Mouse (Mus musculus) hindbrain, embryonic 14.5 days (tissue): ENCODE data around the gene Tdpoz1. TPM values are rescaled to one million over a fixed set of nuclear protein-coding genes. Genes with fewer than 3 reads are reported as not detected.
"Not testable (repeated sequence)": the region's sequence is repeated elsewhere in the genome, so short reads cannot be mapped to it uniquely, and the experiment has no call there.

Experiments used
- ATAC-seq: fragments of 200-750 bp; cut with Nextera tagmentation; 2 replicates; pipeline ENCODE4 v1.8.0; 2017; ENCODE audit warnings: moderate number of reproducible peaks, mild to moderate bottlenecking, moderate TSS enrichment, moderate library complexity; ENCODE audit not compliant: low FRiP score
- DNase-seq: peaks from one replicate; pipeline ENCODE4 v3.0.0-alpha.2; 2015; ENCODE audit warnings: low spot score
- H3K27ac ChIP-seq: fragments of 300-500 bp; sonication (generic); 2 replicates; pipeline ENCODE4 v1.5.1; 2014; ENCODE audit warnings: mild to moderate bottlenecking, moderate library complexity
- H3K27me3 ChIP-seq: fragments of 300-500 bp; sonication (generic); 2 replicates; pipeline ENCODE4 v1.6.1; 2014; ENCODE audit warnings: mild to moderate bottlenecking, low read length, mixed read lengths; ENCODE audit not compliant: control insufficient read depth, insufficient read depth
- H3K36me3 ChIP-seq: fragments of 300-500 bp; sonication (generic); replicated peaks from 2 replicates; pipeline ENCODE4 v1.6.1; 2014; ENCODE audit not compliant: control insufficient read depth, insufficient read depth
- H3K4me1 ChIP-seq: fragments of 300-500 bp; sonication (generic); replicated peaks from 2 replicates; pipeline ENCODE4 v1.6.1; 2014; ENCODE audit warnings: antibody characterized with exemption, low read length, mixed read lengths; ENCODE audit not compliant: control insufficient read depth, insufficient read depth
- H3K4me2 ChIP-seq: fragments of 300-500 bp; sonication (generic); replicated peaks from 2 replicates; pipeline ENCODE4 v1.6.1; 2014; ENCODE audit warnings: mild to moderate bottlenecking, moderate library complexity
- H3K4me3 ChIP-seq: fragments of 300-500 bp; sonication (generic); replicated peaks from 2 replicates; pipeline ENCODE4 v1.5.1; 2014; ENCODE audit warnings: mild to moderate bottlenecking, low read length
- H3K9ac ChIP-seq: fragments of 300-500 bp; sonication (generic); 2 replicates; pipeline ENCODE4 v1.6.1; 2014
- H3K9me3 ChIP-seq: fragments of 300-500 bp; sonication (generic); 2 replicates; pipeline ENCODE4 v1.6.1; 2016; ENCODE audit warnings: low read length; ENCODE audit not compliant: control insufficient read depth
- WGBS: fragments of 180-500 bp; shearing (Covaris S2); extraction: QIAGEN DNeasy Blood & Tissue Kit; methylation state at CpG from one replicate; pipeline ENCODE4 v1.1.7; 2014; 5-methylcytosine and 5-hydroxymethylcytosine counted together
- polyA plus RNA-seq: library from polyadenylated mRNA; unstranded; fragments of >200 nt; fragmentation: Nextera tagmentation; extraction: Ambion mirVana; gene quantifications from 2 replicates; pipeline ENCODE4 v1.2.1, GENCODE M21; 2014

Tdpoz1 gene
- polyA plus RNA-seq, result not detected in 2 replicates

GRCm38 (mm10) chr3:93676210-93676609 lies at the start of gene Tdpoz1:
Tdpoz1 (minus strand) TSS chr3:93676310.
- H3K4me2 ChIP-seq, H3K27me3 ChIP-seq, DNase-seq, H3K4me1 ChIP-seq, H3K4me3 ChIP-seq, H3K36me3 ChIP-seq, H3K27ac ChIP-seq, ATAC-seq, H3K9ac ChIP-seq, H3K9me3 ChIP-seq: not testable (repeated sequence)
- 98% methylated on average over 2 of the region's 4 CpGs for WGBS

GRCm38 (mm10) chr3:93708969-93709637 lies 33.0 kb upstream of the Tdpoz1 start:
- not testable (repeated sequence) for H3K9me3 ChIP-seq, H3K9ac ChIP-seq, DNase-seq, H3K36me3 ChIP-seq, H3K4me3 ChIP-seq, ATAC-seq, H3K27ac ChIP-seq, H3K27me3 ChIP-seq, H3K4me2 ChIP-seq, H3K4me1 ChIP-seq
- WGBS, result 96% methylated on average over 2 of the region's 2 CpGs

DNA sequence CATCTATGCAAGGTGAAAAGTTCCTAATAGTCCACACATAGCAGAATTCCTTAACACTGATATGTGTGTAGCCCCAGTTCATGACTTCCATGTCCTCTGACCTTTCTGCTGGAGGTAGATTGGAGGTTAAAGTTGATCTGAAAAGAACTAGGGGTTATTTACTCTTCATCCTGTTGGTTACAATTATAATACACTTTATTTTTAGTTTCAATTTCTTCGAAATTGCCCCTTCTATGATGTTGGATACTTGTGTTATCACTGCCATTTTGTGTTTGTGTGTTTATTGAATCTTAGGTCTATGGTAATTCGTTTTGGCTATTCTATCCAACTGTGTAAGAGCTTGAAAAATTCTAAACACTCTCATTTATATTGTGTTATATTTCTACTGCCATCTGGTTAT lies 16.9 kb upstream of the Tdpoz1 start, which contains the start of gene Gm37596:
Gene Gm37596 (minus strand): TSS at position 101 of the 400 bp plus-strand sequence.
- WGBS, result 79% methylated on average over 1 of the region's 2 CpGs
- H3K4me1 ChIP-seq, H3K27ac ChIP-seq, H3K27me3 ChIP-seq, H3K9ac ChIP-seq, H3K36me3 ChIP-seq, DNase-seq, ATAC-seq, H3K9me3 ChIP-seq, H3K4me3 ChIP-seq, H3K4me2 ChIP-seq: not testable (repeated sequence)

DNA sequence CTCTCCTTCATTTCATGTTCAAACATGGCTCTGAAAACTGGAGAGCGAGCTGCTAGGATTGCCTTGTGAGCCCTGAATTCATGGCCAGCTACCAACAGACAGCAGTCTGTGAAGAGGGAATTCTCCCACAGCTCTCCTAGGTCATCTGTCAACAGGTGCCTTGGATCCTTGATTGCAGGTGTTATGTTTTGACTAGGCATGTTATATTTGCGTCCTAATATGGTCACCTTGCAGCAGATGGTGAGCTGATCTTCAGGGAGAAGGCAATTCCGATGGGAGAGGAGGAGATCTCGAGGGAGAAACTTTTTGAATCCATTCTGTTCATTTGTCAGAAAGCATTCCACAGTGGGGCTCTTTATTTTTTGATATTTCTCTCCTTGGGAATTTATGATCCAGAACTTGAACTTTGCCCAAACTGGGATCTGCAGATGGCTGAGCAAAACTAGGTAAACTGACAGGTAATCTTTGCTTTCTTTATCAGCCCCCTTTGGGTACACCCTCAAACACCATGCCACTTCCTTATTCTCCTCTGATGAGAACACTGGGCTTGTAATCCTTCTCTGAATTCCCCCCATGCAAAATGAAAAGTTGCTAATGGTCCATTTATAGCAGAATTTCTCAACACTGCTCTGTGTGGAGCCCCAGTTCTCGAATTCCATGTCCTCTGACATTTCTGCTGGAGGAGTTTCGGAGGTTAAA lies 5.2 kb downstream of the Tdpoz1 start:
- not testable (repeated sequence) for DNase-seq, H3K27me3 ChIP-seq, H3K9ac ChIP-seq, H3K9me3 ChIP-seq, H3K4me1 ChIP-seq, H3K4me3 ChIP-seq, H3K4me2 ChIP-seq, ATAC-seq, H3K27ac ChIP-seq, H3K36me3 ChIP-seq
- 89% methylated on average over 5 of the region's 6 CpGs for WGBS

GRCm38 (mm10) chr3:93654260-93654659 lies 21.9 kb downstream of the Tdpoz1 start:
- DNase-seq, result no peak
- no peaks in the 10 kb centered on the region for H3K36me3 ChIP-seq
- no peak overlapping the region for H3K4me3 ChIP-seq
- no peaks in the 10 kb centered on the region for H3K9me3 ChIP-seq
- no peak overlapping the region for H3K27ac ChIP-seq
- 95% methylated on average over 1 of the region's 1 CpGs for WGBS
- ATAC-seq, result no peak
- H3K9ac ChIP-seq, result no peak overlapping the region
- H3K27me3 ChIP-seq, result no peaks in the 10 kb centered on the region
- H3K4me2 ChIP-seq, result no peak overlapping the region
- no peaks in the 10 kb centered on the region for H3K4me1 ChIP-seq

DNA sequence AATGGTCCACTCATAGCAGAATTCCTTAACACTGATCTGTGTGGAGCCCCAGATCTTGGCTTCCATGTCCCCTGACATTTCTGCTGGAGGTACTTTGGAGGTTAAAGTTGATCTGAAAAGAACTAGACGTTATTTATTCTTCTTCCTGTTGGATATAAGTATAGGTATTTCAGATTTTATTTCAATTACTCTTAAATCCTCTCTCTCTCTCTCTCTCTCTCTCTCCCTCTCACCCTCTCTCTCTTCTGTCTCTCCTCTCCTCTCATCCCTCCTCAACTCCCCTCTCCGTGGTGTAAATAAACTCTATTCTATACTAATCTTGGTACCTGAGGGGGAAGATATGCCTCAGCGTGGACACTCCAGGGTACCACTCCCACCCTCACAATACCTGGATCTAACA lies 23.5 kb downstream of the Tdpoz1 start, which contains the start of gene Tdpoz2:
Gene Tdpoz2 (minus strand): TSS at position 101 of the 400 bp plus-strand sequence.
- no peaks in the 10 kb centered on the region for H3K4me1 ChIP-seq
- no peaks in the 10 kb centered on the region for H3K27me3 ChIP-seq
- DNase-seq, result no peak
- ATAC-seq, result no peak
- H3K9ac ChIP-seq, result no peak within 1 kb of the TSS
- WGBS, result 88% methylated on average over 3 of the region's 3 CpGs
- H3K36me3 ChIP-seq, result no peaks in the 10 kb centered on the region
- no peaks in the 10 kb centered on the region for H3K9me3 ChIP-seq
- H3K4me2 ChIP-seq, result no peak within 1 kb of the TSS
- no peak within 1 kb of the TSS for H3K27ac ChIP-seq
- H3K4me3 ChIP-seq, result no peak within 1 kb of the TSS

GRCm38 (mm10) chr3:93630917-93631714 lies 45.0 kb downstream of the Tdpoz1 start:
- not testable (repeated sequence) for H3K9ac ChIP-seq, H3K4me1 ChIP-seq, H3K4me3 ChIP-seq, H3K36me3 ChIP-seq, H3K9me3 ChIP-seq, DNase-seq, H3K4me2 ChIP-seq, H3K27ac ChIP-seq, H3K27me3 ChIP-seq, ATAC-seq
- WGBS, result 89% methylated on average over 4 of the region's 4 CpGs
